Mouse (Mus musculus) kidney, embryonic 15.5 days (tissue): ENCODE data around the gene Cxcr5. TPM values are rescaled to one million over a fixed set of nuclear protein-coding genes. Genes with fewer than 3 reads are reported as not detected.

ENCODE experiments used
- ATAC-seq: fragments of 200-750 bp; cut with Nextera tagmentation; replicated peaks from 2 replicates; pipeline ENCODE4 v1.8.0; 2017; ENCODE audit warnings: moderate TSS enrichment; ENCODE audit not compliant: low FRiP score
- H3K27ac ChIP-seq: fragments of 300-500 bp; sonication (generic); 2 replicates; pipeline ENCODE4 v1.5.1; 2015; ENCODE audit warnings: mild to moderate bottlenecking, inconsistent platforms
- H3K27me3 ChIP-seq: fragments of 300-500 bp; sonication (generic); 2 replicates; pipeline ENCODE4 v1.6.1; 2015; ENCODE audit warnings: inconsistent platforms
- H3K36me3 ChIP-seq: fragments of 300-500 bp; sonication (generic); 2 replicates; pipeline ENCODE4 v1.6.1; 2015; ENCODE audit warnings: inconsistent platforms
- H3K4me1 ChIP-seq: fragments of 300-500 bp; sonication (generic); 2 replicates; pipeline ENCODE4 v1.6.1; 2015; ENCODE audit warnings: inconsistent platforms
- H3K4me2 ChIP-seq: fragments of 300-500 bp; sonication (generic); 2 replicates; pipeline ENCODE4 v1.6.1; 2015; ENCODE audit warnings: moderate library complexity, mild to moderate bottlenecking, inconsistent platforms
- H3K4me3 ChIP-seq: fragments of 300-500 bp; sonication (generic); replicated peaks from 2 replicates; pipeline ENCODE4 v1.5.1; 2015; ENCODE audit warnings: mild to moderate bottlenecking, inconsistent platforms
- H3K9ac ChIP-seq: fragments of 300-500 bp; sonication (generic); 2 replicates; pipeline ENCODE4 v1.6.1; 2015; ENCODE audit warnings: mild to moderate bottlenecking, inconsistent platforms
- H3K9me3 ChIP-seq: fragments of 300-500 bp; sonication (generic); replicated peaks from 2 replicates; pipeline ENCODE4 v1.6.1; 2016; ENCODE audit warnings: inconsistent platforms
- WGBS: fragments of 180-500 bp; shearing (Covaris S2); methylation state at CpG from one replicate; pipeline ENCODE4 v1.1.7; 2015; ENCODE audit warnings: mixed read lengths; 5-methylcytosine and 5-hydroxymethylcytosine counted together
- polyA plus RNA-seq: library from polyadenylated mRNA; unstranded; fragments of >200 nt; fragmentation: Nextera tagmentation; extraction: Ambion mirVana; gene quantifications from 2 replicates; pipeline ENCODE4 v1.2.1, GENCODE M21; 2015

Gene Cxcr5
- polyA plus RNA-seq, 1 experiment from 2014 or later: not detected

DNA sequence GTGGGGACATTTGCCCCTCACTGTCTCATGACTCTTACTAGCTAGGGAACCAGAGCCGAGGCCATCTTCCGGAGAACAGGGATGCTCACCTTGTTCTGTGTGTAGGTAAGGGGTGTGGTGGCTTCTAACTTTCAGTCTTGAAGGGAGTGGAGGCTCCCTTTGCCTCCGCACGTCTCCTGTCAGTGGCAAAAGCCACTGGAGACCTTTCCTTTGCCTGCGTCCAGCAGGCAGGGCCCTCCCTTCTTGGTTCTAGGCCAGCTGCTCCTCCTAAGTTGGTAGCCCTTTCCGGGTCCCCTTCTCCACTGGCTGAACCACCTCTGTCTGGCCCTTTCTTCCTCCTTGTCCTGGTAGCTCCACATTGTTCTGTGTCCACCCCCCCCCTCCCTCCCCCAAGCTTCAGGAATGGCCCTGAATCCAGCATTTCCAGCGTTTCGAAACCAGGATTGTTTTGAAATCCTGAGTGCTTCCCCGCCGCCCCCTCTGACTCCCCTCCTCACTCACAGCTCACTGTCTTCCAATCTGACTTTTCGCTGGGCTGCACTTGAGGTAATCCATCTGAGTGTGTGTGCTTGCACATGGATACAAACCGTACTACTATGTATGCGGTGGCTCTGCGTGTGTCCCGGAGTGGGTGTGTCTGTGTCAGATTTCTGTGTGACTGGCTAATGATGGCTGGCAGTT, 74.8 kb downstream of the Cxcr5 start:
- 10% methylated on average over 15 of the region's 15 CpGs for WGBS
- Histone ChIP-seq H3K4me3 (peak overlapping the region; percentile 98), H3K27me3 (no peaks in the 10 kb centered on the region), H3K9me3 (no peaks in the 10 kb centered on the region), H3K4me1 (peaks cover 88% of the 10 kb centered on the region), H3K36me3 (no peaks in the 10 kb centered on the region), H3K9ac (peak overlapping the region; percentile 95), H3K4me2 (peak overlapping the region; percentile 87), H3K27ac (peak overlapping the region; percentile 91)
- ATAC-seq: no peak

DNA sequence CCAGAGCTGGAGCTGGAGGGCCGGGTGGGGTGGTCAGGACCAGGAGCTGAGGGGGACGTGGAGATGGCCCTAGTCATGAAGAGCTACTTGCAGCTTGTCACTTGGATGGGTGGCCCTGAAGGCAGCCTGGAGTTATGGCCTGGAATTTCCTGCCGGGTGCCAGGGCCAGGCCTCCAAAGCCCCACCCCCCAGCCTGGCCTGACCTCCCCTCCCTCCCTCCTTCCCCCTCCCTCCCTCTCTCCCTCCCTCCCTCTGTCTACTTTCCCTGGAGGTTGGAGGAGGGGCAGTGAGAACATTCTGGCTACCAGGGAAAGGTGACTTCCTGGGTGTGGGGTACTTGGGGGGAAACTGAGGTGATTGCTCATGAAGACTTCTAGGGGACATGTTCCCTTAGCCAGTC, 75.3 kb downstream of the Cxcr5 start:
- Histone ChIP-seq H3K9me3 (no peaks in the 10 kb centered on the region), H3K9ac (peak overlapping the region; percentile 95), H3K4me1 (peaks cover 83% of the 10 kb centered on the region), H3K4me2 (peak overlapping the region; percentile 87), H3K36me3 (no peaks in the 10 kb centered on the region), H3K4me3 (peak overlapping the region; percentile 98), H3K27ac (peak overlapping the region; percentile 91), H3K27me3 (no peaks in the 10 kb centered on the region)
- 8% methylated on average over 3 of the region's 3 CpGs for WGBS
- ATAC-seq: no peak

DNA sequence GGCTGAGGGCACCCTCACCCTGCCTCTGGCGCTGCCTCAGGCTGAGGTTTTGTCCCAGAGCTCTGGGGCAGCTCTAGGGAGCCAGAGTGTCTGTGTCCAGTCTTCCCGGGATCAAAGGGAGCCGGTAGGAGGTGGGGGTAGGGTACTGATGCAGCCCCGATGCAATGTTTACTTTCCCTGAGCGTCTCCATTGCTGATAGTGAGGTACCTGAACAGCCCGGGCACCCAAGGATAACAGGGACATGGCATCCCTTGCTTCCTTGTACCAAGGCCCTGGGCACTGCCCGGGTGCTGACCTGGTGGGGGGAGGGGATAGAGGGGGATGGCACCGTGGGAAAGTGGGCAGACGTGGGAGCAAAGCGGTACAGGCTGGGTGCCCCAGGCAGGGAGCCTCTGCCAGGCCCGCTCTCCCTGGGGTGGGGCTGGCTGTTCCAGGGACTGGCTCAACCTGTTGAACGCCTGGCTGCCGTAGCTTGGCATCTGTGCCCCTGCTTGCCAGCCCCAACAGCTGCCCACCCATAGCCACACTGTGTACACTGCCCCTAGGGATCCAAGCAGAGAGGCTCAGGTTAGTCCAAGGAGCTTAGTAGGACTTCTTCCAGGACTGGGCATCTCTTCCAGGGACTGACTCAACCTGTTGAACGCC, 76.0 kb downstream of the Cxcr5 start:
- WGBS: 17% methylated on average over 14 of the region's 14 CpGs

GRCm38 (mm10) chr9:44485105-44485515, 76.6 kb downstream of the Cxcr5 start:
- no peaks in the 10 kb centered on the region for H3K27me3 ChIP-seq
- H3K9me3 ChIP-seq: no peaks in the 10 kb centered on the region
- H3K4me1 ChIP-seq: peaks cover 77% of the 10 kb centered on the region
- no peaks in the 10 kb centered on the region for H3K36me3 ChIP-seq
- H3K27ac ChIP-seq: peak overlapping the region; percentile 91
- no peak for ATAC-seq
- peak overlapping the region; percentile 87 for H3K4me2 ChIP-seq
- H3K9ac ChIP-seq: peak overlapping the region; percentile 95
- peak overlapping the region; percentile 98 for H3K4me3 ChIP-seq
- WGBS: 23% methylated on average over 6 of the region's 6 CpGs

More for the DNA sequence above, 76.0 kb downstream of the Cxcr5 start:
- peak overlapping the region; percentile 87 for H3K4me2 ChIP-seq
- peaks cover 77% of the 10 kb centered on the region for H3K4me1 ChIP-seq
- peak overlapping the region; percentile 91 for H3K27ac ChIP-seq
- ATAC-seq: no peak; the same call in 1 of the 2 replicates
- H3K27me3 ChIP-seq: no peaks in the 10 kb centered on the region
- peak overlapping the region; percentile 98 for H3K4me3 ChIP-seq
- H3K9ac ChIP-seq: peak overlapping the region; percentile 95
- no peaks in the 10 kb centered on the region for H3K9me3 ChIP-seq
- no peaks in the 10 kb centered on the region for H3K36me3 ChIP-seq

DNA sequence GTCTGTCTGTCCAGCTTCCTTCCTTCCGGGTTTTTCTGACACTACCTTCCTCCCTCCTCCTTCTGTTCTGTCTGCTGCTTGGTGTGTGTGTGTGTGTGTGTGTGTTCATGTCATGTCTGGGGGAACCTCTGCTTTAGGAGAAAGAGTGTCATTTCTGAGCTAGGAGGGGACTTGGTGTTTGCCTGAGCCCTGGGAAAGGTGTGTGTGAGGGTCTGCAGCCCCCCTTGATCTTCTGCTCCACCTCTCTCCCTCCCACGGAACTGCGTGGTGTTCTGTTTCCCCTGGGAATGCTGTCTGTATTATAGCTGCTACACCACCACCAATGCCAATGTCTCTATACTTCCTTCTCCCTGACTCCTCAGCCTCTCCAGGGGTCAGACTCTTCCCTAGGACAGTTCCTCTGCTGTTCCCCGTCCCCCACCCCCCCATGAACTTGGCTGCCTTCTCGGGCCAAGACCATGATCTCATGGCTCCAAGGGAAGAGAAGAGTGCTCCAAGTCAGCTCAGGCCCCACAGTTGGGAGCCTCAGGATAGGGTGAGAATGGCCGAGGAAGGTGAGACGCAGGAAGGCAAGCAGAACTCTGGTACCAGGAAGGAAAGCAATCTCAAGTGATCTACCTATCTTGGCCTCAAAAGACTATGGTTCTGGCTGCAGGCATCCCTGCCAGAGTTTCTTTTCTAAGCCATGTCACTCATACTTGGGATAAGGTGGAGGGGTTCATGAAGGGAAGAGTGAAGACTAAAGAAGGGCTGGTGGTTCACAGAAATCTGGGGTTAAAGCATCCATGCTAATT, 77.2 kb downstream of the Cxcr5 start:
- peak overlapping the region; percentile 95 for H3K9ac ChIP-seq
- H3K27ac ChIP-seq: peak overlapping the region; percentile 91
- no peak for ATAC-seq

GRCm38 (mm10) chr9:44483510-44484044, 78.1 kb downstream of the Cxcr5 start:
- WGBS: under 1% methylated on average over 12 of the region's 12 CpGs
- Histone ChIP-seq H3K4me3 (peak overlapping the region; percentile 98), H3K4me2 (peak overlapping the region; percentile 87), H3K9ac (peak overlapping the region; percentile 95), H3K36me3 (no peaks in the 10 kb centered on the region), H3K27ac (peak overlapping the region; percentile 91), H3K4me1 (peaks cover 69% of the 10 kb centered on the region), H3K27me3 (no peaks in the 10 kb centered on the region), H3K9me3 (no peaks in the 10 kb centered on the region)
- ATAC-seq: peak; percentile 35

More for the DNA sequence above, 77.2 kb downstream of the Cxcr5 start:
- Histone ChIP-seq H3K4me1 (peaks cover 77% of the 10 kb centered on the region), H3K27me3 (no peaks in the 10 kb centered on the region), H3K36me3 (no peaks in the 10 kb centered on the region), H3K4me3 (peak overlapping the region; percentile 98), H3K9me3 (no peaks in the 10 kb centered on the region), H3K4me2 (peak overlapping the region; percentile 87)
- WGBS: 9% methylated on average over 7 of the region's 7 CpGs

GRCm38 (mm10) chr9:44483041-44483509, 78.6 kb downstream of the Cxcr5 start:
- peak overlapping the region; percentile 87 for H3K4me2 ChIP-seq
- no peak for ATAC-seq
- peak overlapping the region; percentile 95 for H3K9ac ChIP-seq
- H3K27me3 ChIP-seq: no peaks in the 10 kb centered on the region
- peaks cover 67% of the 10 kb centered on the region for H3K4me1 ChIP-seq
- WGBS: under 1% methylated on average over 37 of the region's 39 CpGs
- peak overlapping the region; percentile 91 for H3K27ac ChIP-seq
- peak overlapping the region; percentile 98 for H3K4me3 ChIP-seq
- H3K9me3 ChIP-seq: no peaks in the 10 kb centered on the region
- no peaks in the 10 kb centered on the region for H3K36me3 ChIP-seq

- Histone ChIP-seq H3K9ac (peak within 1 kb of the TSS; percentile 95), H3K4me1 (peaks cover 67% of the 10 kb centered on the region), H3K4me3 (peak within 1 kb of the TSS; percentile 98), H3K4me2 (peak within 1 kb of the TSS; percentile 87), H3K36me3 (no peaks in the 10 kb centered on the region), H3K27me3 (no peaks in the 10 kb centered on the region), H3K9me3 (no peaks in the 10 kb centered on the region), H3K27ac (peak within 1 kb of the TSS; percentile 91)
- peak; percentile 44 for ATAC-seq
- under 1% methylated on average over 27 of the region's 31 CpGs for WGBS
Observed at GRCm38 (mm10) chr9:44482552-44482951, 79.1 kb downstream of the Cxcr5 start, which contains the start of gene Bcl9l. Gene Bcl9l, plus strand, starts transcription at chr9:44482825.

GRCm38 (mm10) chr9:44482112-44482511, 79.6 kb downstream of the Cxcr5 start:
- peaks cover 67% of the 10 kb centered on the region for H3K4me1 ChIP-seq

DNA sequence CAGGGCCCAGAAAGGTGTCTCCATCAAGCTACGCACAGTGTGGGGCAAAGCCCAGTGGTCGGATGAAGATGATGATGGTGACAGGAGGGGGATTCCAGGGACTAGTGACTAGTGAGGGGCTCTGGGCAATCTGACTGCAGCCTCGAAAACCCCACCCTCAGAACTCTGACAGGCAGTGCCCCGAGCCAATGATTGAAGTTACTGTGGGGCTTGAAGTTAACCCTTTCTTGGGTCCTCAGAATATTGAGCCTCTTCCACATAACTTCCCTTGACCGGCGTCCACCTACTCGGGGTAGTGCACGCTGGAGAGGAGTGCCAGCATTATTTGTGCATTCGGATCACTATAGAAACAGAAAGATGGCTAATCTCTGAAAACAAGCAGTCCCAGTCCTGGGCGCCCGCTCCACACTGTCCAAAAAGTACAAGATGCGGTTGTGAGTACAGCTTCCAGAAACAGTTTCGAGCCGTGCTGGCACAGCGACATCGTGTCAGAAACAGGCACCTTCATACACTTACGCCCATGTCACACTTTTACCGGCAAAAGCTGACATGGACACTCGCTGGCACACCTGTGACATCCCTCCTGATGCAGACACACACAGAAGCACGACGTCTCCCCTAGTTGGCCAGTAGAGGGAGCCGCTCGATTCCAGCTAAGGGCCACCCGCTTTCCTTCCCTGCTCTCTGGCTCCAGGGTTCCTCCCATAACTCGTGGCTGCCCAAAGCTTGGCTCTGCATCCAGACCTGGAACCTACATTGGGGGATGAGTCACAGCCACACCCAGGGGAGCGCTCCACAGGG, 81.8 kb downstream of the Cxcr5 start:
- under 1% methylated on average over 26 of the region's 26 CpGs for WGBS
- Histone ChIP-seq H3K27ac (peak overlapping the region; percentile 99), H3K9ac (peak overlapping the region; percentile 87), H3K4me1 (peaks cover 45% of the 10 kb centered on the region), H3K9me3 (no peaks in the 10 kb centered on the region), H3K27me3 (no peaks in the 10 kb centered on the region), H3K36me3 (no peaks in the 10 kb centered on the region), H3K4me2 (peak overlapping the region; percentile 95), H3K4me3 (peak overlapping the region; percentile 80)
- ATAC-seq: peak; percentile 47

More at GRCm38 (mm10) chr9:44482112-44482511, 79.6 kb downstream of the Cxcr5 start:
- no peaks in the 10 kb centered on the region for H3K36me3 ChIP-seq
- H3K27me3 ChIP-seq: no peaks in the 10 kb centered on the region
- 11% methylated on average over 3 of the region's 3 CpGs for WGBS
- H3K27ac ChIP-seq: peak overlapping the region; percentile 91
- H3K4me3 ChIP-seq: peak overlapping the region; percentile 98
- no peaks in the 10 kb centered on the region for H3K9me3 ChIP-seq
- H3K4me2 ChIP-seq: peak overlapping the region; percentile 87
- ATAC-seq: no peak
- H3K9ac ChIP-seq: peak overlapping the region; percentile 95
